Mouse (Mus musculus) gastrocnemius, adult 18-20 months (tissue): Measurements from ENCODE around the gene Fars2. TPM values are rescaled to one million over a fixed set of nuclear protein-coding genes. Genes with fewer than 3 reads are reported as not detected.

Experiments
- DNase-seq: peaks from one replicate; pipeline ENCODE4 v3.0.0; 2021; ENCODE audit warnings: low spot score
- long read RNA-seq, 2 experiments: library from polyadenylated mRNA; stranded (forward); transcript quantifications; one replicate each; pipeline ENCODE4 v2.0.0; 2021
- total RNA-seq, 2 experiments: library from RNA; stranded (reverse); gene quantifications; 2 replicates each; pipeline ENCODE4 v1.2.3; 2021

Fars2 gene
- 10 to 100 TPM; 34.7 to 36.1 TPM for total RNA-seq
- long read RNA-seq, experiment 1, transcript Fars2-201 (7 exons, 2,125 nt): major isoform, 62 of 72 reads
- long read RNA-seq, experiment 1, partial matches to known transcripts: 2 of 72 reads
- long read RNA-seq, experiment 1, other reads (novel, unspliced or antisense): 6 of 72 reads
- long read RNA-seq, experiment 2, transcript Fars2-201 (7 exons, 2,125 nt): major isoform, 31 of 37 reads
- long read RNA-seq, experiment 2, partial matches to known transcripts: 0 of 37 reads
- long read RNA-seq, experiment 2, other reads (novel, unspliced or antisense): 4 of 37 reads

GRCm38 (mm10) chr13:36117143-36118014 lies at the start of gene Fars2, which contains the start of gene Lyrm4:
Gene Fars2, plus strand, starts transcription at chr13:36117412.
Gene Lyrm4, minus strand, starts transcription at chr13:36117526.
- DNase-seq: peak; percentile 96

DNA sequence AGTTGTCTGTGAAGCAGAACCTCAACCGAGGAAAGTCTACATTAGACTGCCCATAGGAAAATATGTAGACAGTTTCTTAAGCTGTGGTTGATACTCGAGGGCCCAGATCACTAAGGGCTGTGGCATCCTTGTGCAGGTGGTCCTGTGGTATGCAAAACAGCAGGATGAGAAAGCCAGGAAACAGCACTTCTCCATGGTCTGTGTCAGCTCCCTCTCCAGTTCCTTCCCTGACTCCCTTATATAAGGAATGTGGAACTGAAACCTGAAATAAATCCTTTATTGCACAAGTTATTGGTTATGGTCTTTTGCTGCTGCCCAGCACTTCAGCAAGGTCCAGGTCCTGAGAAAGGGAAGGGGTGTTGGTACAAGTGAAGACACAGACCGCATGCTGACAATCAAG lies 42.7 kb upstream of the Fars2 start:
- DNase-seq: no peak

- DNase-seq: no peak
Measured at GRCm38 (mm10) chr13:36081591-36081990, 35.6 kb upstream of the Fars2 start.

DNA sequence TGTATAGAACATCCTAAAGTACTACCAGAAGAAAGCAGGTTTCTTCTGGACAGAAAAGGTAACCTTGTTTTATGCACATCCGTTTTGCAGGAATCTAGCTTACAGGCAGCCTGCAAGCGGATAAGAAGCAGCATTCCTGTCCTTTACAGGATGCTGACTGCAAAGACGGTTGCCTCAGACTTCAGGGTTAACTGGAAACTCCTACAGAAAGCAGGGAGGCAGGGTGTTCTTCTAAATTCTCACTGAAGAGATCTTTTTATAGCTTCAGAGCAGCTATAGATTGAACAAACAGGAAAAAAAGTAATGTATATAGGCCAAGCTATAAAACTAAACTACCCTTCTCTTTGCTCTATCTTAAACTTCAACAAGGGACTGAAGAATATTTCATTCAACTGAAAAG lies 32.5 kb upstream of the Fars2 start:
- DNase-seq: no peak

DNA sequence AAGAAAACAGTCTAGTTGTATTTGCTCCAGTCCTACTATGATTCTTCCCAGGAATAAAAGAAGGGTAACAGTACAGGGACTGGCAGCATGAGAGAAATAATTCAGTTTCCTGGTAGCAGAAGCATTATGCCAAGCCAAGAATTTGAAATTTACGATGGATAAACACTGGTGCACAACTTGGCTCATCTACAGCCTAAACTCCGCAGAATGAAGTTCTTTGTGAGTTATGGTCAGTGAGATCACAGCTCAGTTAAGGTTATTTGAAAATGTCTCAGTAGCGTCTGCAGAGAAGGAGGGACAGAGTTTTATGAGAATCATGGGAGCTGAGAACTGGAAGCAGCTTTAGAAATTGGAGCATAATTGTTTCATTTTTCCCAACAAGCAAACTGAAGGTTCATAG lies 31.2 kb upstream of the Fars2 start:
- no peak for DNase-seq

DNA sequence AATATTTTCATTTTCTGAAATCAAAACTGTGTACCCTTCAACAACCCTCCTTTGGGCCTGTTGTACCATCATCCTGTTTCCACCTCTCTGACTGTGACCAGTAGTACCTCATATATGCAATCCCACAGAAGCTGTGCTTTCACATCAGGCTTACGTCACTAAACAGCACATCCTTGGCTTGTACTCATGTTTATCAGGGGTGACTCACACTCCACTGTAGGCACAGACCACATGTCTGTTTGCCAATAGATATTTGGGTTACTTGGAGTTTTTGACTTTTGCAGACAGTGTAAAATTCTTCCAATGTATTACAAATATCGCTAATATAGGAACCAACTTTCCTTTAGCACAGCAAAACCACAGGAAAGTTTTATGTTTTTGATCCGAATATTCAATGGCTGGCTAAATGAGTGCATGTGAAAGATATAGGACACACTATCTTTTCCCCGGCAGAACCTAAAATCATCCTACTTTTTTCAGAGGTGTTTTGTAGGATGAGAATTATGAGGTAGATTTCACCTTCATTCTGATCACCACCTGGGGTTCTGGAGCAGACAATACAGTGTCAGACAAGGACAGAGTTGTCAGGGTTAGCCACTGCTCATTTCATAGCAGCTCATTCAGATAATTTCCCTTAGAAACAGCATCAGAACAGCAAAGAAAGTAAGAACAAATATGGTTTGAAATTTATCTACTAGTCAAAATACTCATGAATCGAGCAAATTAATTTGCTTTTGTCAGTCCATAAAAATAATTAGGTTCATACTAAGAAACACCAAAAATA lies 30.4 kb upstream of the Fars2 start:
- no peak for DNase-seq

- DNase-seq: no peak
Measured at GRCm38 (mm10) chr13:36087427-36087826, 29.8 kb upstream of the Fars2 start.

- no peak for DNase-seq
Measured at GRCm38 (mm10) chr13:36088168-36088567, 29.0 kb upstream of the Fars2 start.

GRCm38 (mm10) chr13:36096684-36097383 lies 20.4 kb upstream of the Fars2 start:
- DNase-seq: no peak

DNA sequence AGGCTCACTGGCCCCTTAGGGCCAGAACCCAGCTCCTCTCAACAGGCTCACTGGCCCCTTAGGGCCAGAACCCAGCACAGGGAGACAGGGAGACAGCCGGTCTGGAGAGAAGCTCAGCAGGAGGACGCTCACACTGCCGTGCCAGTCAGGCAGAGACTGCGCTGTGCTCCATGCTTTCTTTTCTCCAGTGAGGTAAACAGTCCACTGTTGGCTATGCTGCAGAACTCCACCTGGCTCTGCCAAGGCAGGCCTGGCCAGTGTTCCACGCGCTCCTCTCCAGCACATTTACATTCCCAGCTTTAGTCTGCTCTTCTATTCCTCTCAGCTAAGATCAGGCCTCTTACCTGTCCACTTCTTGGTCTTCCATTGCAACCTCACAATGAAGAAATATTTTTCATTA lies 11.6 kb upstream of the Fars2 start:
- peak; percentile 18 for DNase-seq

DNA sequence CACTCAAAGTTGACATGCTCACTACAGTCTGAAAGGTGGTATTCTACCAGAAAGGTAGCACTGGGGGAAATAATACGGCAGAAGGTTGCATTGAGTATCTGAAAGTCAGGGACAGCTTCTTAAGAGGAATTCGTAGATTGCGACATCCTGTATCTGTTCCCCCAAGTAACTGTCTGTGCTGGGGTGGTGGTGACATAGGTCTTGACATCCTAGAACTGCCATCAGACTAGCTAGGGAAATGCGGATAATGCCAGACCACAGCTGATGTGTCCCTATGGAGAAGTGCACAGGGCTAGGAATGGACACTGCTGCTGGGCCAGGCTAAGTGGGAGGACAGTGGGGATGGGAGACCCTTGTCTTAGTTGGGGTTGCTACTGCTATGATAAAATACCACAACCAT lies 8.7 kb upstream of the Fars2 start:
- no peak for DNase-seq

GRCm38 (mm10) chr13:36111331-36111730 lies 5.9 kb upstream of the Fars2 start:
- DNase-seq: no peak

DNA sequence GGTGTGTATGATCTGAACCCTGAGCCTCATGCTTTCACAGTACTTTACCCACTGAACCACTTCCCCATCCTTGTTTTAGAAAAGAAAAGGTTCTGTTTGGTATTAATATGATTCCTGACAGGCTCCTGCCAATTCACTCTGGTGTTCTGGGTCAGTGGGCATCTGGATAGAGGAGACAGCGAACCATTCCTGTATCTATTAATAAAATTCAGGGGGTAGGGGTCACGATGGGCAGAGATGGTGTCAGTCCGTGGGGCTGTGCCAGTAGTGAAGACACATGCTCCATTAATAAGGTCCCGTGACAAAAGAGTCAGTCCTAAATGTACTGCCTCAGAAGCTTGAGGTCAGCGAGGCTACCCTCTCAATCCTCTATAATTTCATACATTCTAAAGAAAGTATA lies 4.0 kb upstream of the Fars2 start:
- DNase-seq: no peak

DNA sequence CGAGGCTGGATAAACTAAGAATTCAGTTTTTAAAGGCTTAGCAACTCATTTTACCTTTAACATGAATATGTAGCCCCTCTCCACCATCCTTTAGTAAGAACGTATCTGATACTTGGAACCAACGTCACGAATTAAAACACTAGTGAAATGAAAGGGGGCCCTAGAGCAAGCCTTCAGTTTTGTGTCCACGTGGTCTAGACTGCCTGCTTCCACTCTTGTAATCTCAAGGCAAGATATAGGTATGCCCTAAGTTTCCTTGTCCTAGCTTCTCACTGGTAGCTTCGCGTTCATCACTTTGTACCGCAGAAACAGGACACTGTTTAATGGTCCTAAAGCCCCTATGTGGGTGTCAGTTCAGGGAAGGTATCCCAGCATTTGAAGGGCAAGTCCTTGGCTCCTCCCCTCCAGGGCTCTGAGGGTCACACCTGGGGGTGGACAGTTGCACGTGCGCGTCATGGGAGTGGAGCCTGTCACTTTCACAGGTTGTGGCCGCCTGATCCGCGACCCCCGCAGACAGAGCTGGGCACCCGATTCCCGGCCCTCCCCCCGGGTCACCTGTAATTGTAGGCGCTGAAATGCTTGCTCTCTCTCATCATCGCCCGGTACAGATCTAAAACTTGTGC lies 581 bp upstream of the Fars2 start:
- DNase-seq: peak; percentile 27

DNA sequence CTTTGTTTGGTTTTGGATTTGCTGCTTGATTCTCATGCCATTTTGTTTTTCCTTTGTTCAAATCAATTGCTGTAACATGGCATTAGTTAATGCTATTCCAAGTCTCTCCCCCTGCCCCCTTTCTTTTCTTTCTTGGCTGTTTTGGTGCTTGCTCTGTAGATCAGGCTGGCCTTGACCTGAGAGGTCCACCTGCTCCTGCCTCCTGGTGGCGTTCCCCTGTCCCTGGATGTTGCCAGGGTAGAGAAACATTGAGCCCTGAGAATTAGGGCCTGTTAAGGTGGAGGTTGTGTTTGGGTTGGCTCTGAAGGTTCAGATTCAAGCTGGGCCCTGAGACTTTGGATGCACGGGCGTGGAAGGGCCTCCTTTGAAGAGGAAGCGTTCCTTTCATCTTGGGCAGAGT lies 2.5 kb downstream of the Fars2 start:
- DNase-seq: no peak

GRCm38 (mm10) chr13:36120606-36121005 lies 3.4 kb downstream of the Fars2 start:
- no peak for DNase-seq

DNA sequence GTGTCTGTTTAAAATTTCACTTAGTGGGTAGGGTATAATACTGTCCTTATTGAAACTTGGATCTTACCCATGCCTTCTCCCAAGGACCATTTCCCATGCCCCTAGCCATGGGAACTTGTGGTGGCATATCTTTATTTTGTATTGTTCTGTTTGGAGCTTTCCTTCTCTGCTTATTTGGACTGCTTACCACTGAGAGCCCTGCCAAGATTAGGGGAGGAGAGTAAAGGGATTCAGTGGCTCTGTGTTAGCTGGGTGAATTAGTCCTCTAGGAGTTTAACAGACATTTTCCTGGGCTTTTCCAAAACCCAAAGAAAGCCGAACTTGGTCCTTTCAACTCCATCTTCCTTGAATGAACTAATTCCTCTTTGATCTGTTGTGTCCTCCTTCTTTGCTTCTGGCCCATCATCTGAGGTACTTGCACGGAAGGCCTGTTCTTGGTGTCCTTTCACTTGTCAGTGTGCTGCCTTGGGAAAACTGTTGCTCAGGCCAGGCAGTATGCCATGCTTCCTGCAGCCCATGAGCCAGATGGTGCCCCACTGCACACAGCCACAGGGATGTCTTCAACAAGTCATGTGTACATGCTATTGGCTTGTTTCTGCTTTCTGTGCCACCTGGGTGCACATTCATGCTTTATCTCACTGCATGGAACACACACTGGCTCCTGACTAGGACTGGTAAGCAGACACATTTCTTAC lies 12.3 kb downstream of the Fars2 start:
- no peak for DNase-seq

DNA sequence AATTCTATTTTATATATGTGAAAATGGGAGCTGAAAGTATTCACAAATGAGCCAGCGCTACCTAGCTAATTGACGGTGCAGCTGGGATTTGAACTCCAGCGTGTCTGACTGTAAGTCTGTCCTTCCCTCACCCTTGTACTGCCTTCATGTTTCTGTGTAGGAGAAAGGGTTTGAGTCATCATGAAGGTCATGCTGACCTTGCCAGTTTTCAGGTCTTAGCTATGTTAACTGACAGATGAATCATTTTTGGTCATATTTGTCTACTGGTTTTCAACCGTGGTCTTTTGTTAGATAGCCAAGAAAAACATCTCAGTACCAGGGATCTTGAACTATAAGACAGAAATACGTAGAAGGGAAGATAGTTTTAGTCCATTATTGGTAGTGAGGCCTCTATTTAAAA lies 14.2 kb downstream of the Fars2 start:
- DNase-seq: no peak

- no peak for DNase-seq
Measured at GRCm38 (mm10) chr13:36131992-36132649, 14.9 kb downstream of the Fars2 start.

GRCm38 (mm10) chr13:36139703-36140102 lies 22.5 kb downstream of the Fars2 start:
- no peak for DNase-seq
